Mouse (Mus musculus) lung, postnatal 36 days (tissue): ENCODE measurements around the gene Ndufb8.

Source experiments
- DNase-seq: peaks from one replicate; pipeline ENCODE4 v3.0.0; 2022; ENCODE audit warnings: mixed read lengths

Gene Ndufb8

GRCm38 (mm10) chr19:44530018-44530417 is 25.2 kb downstream of the Ndufb8 start:
- DNase-seq, result peak; percentile 45

- no peak for DNase-seq
These were observed 29.6 kb downstream of the Ndufb8 start for GRCm38 (mm10) chr19:44525551-44526205.

GRCm38 (mm10) chr19:44519152-44519551 is 36.1 kb downstream of the Ndufb8 start:
- DNase-seq, result peak; percentile 32

GRCm38 (mm10) chr19:44517996-44518768 is 37.1 kb downstream of the Ndufb8 start:
- DNase-seq, result no peak

- no peak for DNase-seq
These were observed 39.5 kb downstream of the Ndufb8 start for GRCm38 (mm10) chr19:44515769-44516168.

GRCm38 (mm10) chr19:44514521-44515451 is 40.5 kb downstream of the Ndufb8 start:
- DNase-seq, result no peak

GRCm38 (mm10) chr19:44513921-44514482 is 41.2 kb downstream of the Ndufb8 start:
- no peak for DNase-seq

- no peak for DNase-seq
These were observed 42.0 kb downstream of the Ndufb8 start for GRCm38 (mm10) chr19:44513054-44513833.

- no peak for DNase-seq
These were observed 42.6 kb downstream of the Ndufb8 start for GRCm38 (mm10) chr19:44512601-44513000.

- DNase-seq, result no peak
These were observed 43.6 kb downstream of the Ndufb8 start for GRCm38 (mm10) chr19:44511451-44512231.

GRCm38 (mm10) chr19:44510534-44511175 is 44.6 kb downstream of the Ndufb8 start:
- no peak for DNase-seq

- DNase-seq, result no peak
These were observed 52.5 kb downstream of the Ndufb8 start for GRCm38 (mm10) chr19:44502741-44503140.

- DNase-seq, result no peak
These were observed 53.3 kb downstream of the Ndufb8 start for GRCm38 (mm10) chr19:44501925-44502324.

GRCm38 (mm10) chr19:44500240-44500639 is 55.0 kb downstream of the Ndufb8 start:
- DNase-seq, result no peak

- no peak for DNase-seq
These were observed 56.3 kb downstream of the Ndufb8 start for GRCm38 (mm10) chr19:44498936-44499335.
